ENCODE assay signal across 23 mouse cellular contexts in genomic region chr12:40655861-40656260, GRCm38 (mm10).
A peak's percentile ranks its signal among the peaks of the same experiment; 100 is the strongest.
DNase-seq lines count a peak whose midpoint lies in the region; ATAC-seq and TF ChIP-seq lines count a peak whose summit lies in the region.
"Had no signal": no experiment of that assay in that cellular context is flagged by ENCODE, and none has a peak within 500 bp of the region (broad histone marks: within the 10 kb centered on the region; RNA-seq: fewer than 3 reads in every experiment).

No protein-coding gene starts in this region.

- peak; percentile 28 for DNase-seq in heart, adult 11 months
- no peak for DNase-seq in heart, adult 2 months
- DNase-seq in liver, adult 2 months (ENCODE audit: extremely low read depth, low read depth, low spot score), result peak; percentile 19
- DNase-seq in liver, embryonic 11.5 days (ENCODE audit: low spot score), result no peak
- DNase-seq: adrenal gland, adult 8-10 months; adrenal gland, postnatal 14 days; adrenal gland, postnatal 36 days; B cell, adult 2 months; cerebellum, adult 11-12 months; cerebellum, adult 2 months; cerebellum, adult 9-10 months; cerebellum, postnatal 25 days had no signal

- H3K9me3 ChIP-seq in liver, embryonic 11.5 days (ENCODE audit: control insufficient read depth, low read length), result no peaks in the 10 kb centered on the region
- H3K9me3 ChIP-seq in intestine, embryonic 15.5 days, result no peaks in the 10 kb centered on the region
- H3K9me3 ChIP-seq: embryonic facial prominence, embryonic 10.5 days; embryonic facial prominence, embryonic 12.5 days; forebrain, embryonic 13.5 days; forebrain, embryonic 15.5 days; G1E had no signal

- H3K27ac ChIP-seq in heart, adult 2 months, result no peak overlapping the region
- H3K27ac ChIP-seq in liver, adult 2 months (replicated peaks; ENCODE audit: insufficient read depth, low read depth, low read length), result no peak overlapping the region
- no peak overlapping the region for H3K27ac ChIP-seq in liver, embryonic 11.5 days (ENCODE audit: low read depth, low read length)
- no peak overlapping the region for H3K27ac ChIP-seq in intestine, embryonic 15.5 days
- H3K27ac ChIP-seq: embryonic facial prominence, embryonic 10.5 days; embryonic facial prominence, embryonic 12.5 days; forebrain, embryonic 13.5 days; forebrain, embryonic 15.5 days had no signal

- H3K79me2 ChIP-seq in heart, adult 2 months (replicated peaks; ENCODE audit: control insufficient read depth, insufficient read depth, low read length), result no peaks in the 10 kb centered on the region
- no peaks in the 10 kb centered on the region for H3K79me2 ChIP-seq in liver, adult 2 months (ENCODE audit: control insufficient read depth, insufficient read depth, low read length)

- no peak for TF ChIP-seq CTCF in heart, adult 2 months (IDR thresholded peaks at IDR 0.05)
- TF ChIP-seq CTCF in liver, adult 2 months (IDR thresholded peaks at IDR 0.05; ENCODE audit: low read depth, low read length), result no peak

- H3K9ac ChIP-seq in heart, adult 2 months (ENCODE audit: low read depth, low read length), result no peak overlapping the region
- H3K9ac ChIP-seq in liver, adult 2 months (ENCODE audit: low read depth, low read length), result no peak overlapping the region
- H3K9ac ChIP-seq in liver, embryonic 11.5 days (ENCODE audit: low read depth, low read length), result no peak overlapping the region
- no peak overlapping the region for H3K9ac ChIP-seq in intestine, embryonic 15.5 days
- H3K9ac ChIP-seq: embryonic facial prominence, embryonic 12.5 days; forebrain, embryonic 13.5 days; forebrain, embryonic 15.5 days had no signal

- no peak overlapping the region for H3K4me2 ChIP-seq in liver, embryonic 11.5 days
- H3K4me2 ChIP-seq in intestine, embryonic 15.5 days (replicated peaks), result no peak overlapping the region
- H3K4me2 ChIP-seq: embryonic facial prominence, embryonic 12.5 days; forebrain, embryonic 13.5 days; forebrain, embryonic 15.5 days had no signal

- intact Hi-C loops in heart, adult 2 months (cut with DNase I), result loop anchor here (5.0 kb wide), 1 partner anchor 209 kb away; the partner anchor contains the start of genes Dock4 and Zfp277

- H3K36me3 ChIP-seq in heart, adult 2 months (ENCODE audit: control insufficient read depth, insufficient read depth, low read length), result peaks cover 4% of the 10 kb centered on the region
- peaks cover 3% of the 10 kb centered on the region; the same call in 1 of the 2 replicates for H3K36me3 ChIP-seq in liver, adult 2 months (ENCODE audit: control insufficient read depth, insufficient read depth, low read length)
- H3K36me3 ChIP-seq in liver, embryonic 11.5 days (ENCODE audit: control insufficient read depth, insufficient read depth, low read length), result no peaks in the 10 kb centered on the region
- no peaks in the 10 kb centered on the region for H3K36me3 ChIP-seq in intestine, embryonic 15.5 days
- H3K36me3 ChIP-seq: embryonic facial prominence, embryonic 10.5 days; embryonic facial prominence, embryonic 12.5 days; forebrain, embryonic 15.5 days; G1E had no signal

- TF ChIP-seq EP300 in heart, adult 2 months (IDR thresholded peaks at IDR 0.05; ENCODE audit: insufficient read depth, low read depth, low read length), result no peak

- no peak overlapping the region for H3K4me3 ChIP-seq in heart, adult 2 months
- no peak overlapping the region for H3K4me3 ChIP-seq in liver, adult 2 months (ENCODE audit: insufficient read depth, low read depth, low read length)
- no peak overlapping the region for H3K4me3 ChIP-seq in liver, embryonic 11.5 days (ENCODE audit: low read depth, low read length)
- H3K4me3 ChIP-seq in intestine, embryonic 15.5 days (replicated peaks), result no peak overlapping the region
- H3K4me3 ChIP-seq: embryonic facial prominence, embryonic 10.5 days; embryonic facial prominence, embryonic 12.5 days; forebrain, embryonic 13.5 days; forebrain, embryonic 15.5 days had no signal

- WGBS in heart, adult 2 months, result 93% methylated on average over 2 of the region's 2 CpGs
- WGBS in liver, adult 2 months, result 96% methylated on average over 2 of the region's 2 CpGs
- WGBS in liver, embryonic 11.5 days, result 79% methylated on average over 2 of the region's 2 CpGs
- WGBS in intestine, embryonic 15.5 days, result 88% methylated on average over 2 of the region's 2 CpGs

- H3K4me1 ChIP-seq in heart, adult 2 months (ENCODE audit: control insufficient read depth, insufficient read depth, low read length), result peaks cover 3% of the 10 kb centered on the region
- 0 out of 2 replicates have a peak, but pooled peaks cover 2% of the 10 kb centered on the region for H3K4me1 ChIP-seq in liver, adult 2 months (ENCODE audit: control insufficient read depth, insufficient read depth, low read length)
- H3K4me1 ChIP-seq in liver, embryonic 11.5 days (replicated peaks; ENCODE audit: control insufficient read depth, insufficient read depth, low read length), result no peaks in the 10 kb centered on the region
- H3K4me1 ChIP-seq in intestine, embryonic 15.5 days (replicated peaks), result no peaks in the 10 kb centered on the region
- H3K4me1 ChIP-seq: forebrain, embryonic 15.5 days had no signal

- TF ChIP-seq POLR2A in heart, adult 2 months (IDR thresholded peaks at IDR 0.05; ENCODE audit: insufficient read depth, low read depth, low read length), result no peak
- no peak for TF ChIP-seq POLR2A in liver, adult 2 months (IDR thresholded peaks at IDR 0.05; ENCODE audit: extremely low read depth, insufficient read depth, low read length)

- no peak for ATAC-seq in liver, embryonic 11.5 days (replicated peaks; ENCODE audit: low FRiP score)
- ATAC-seq in megakaryocyte progenitor cell, adult 5-6 weeks (replicated peaks; ENCODE audit: poor library complexity), result peak; percentile 84
- no peak for ATAC-seq in intestine, embryonic 15.5 days
- ATAC-seq: activated CD4-positive, CD25-positive, alpha-beta regulatory T cell, adult 4 months; CD4-positive, CD25-positive, alpha-beta regulatory T cell, adult 4 months; forebrain, embryonic 13.5 days; forebrain, embryonic 15.5 days; Patski had no signal

- H3K27me3 ChIP-seq in heart, adult 2 months (ENCODE audit: control insufficient read depth, insufficient read depth, low read length), result no peaks in the 10 kb centered on the region
- H3K27me3 ChIP-seq in liver, adult 2 months (ENCODE audit: control insufficient read depth, insufficient read depth, low read length), result no peaks in the 10 kb centered on the region
- H3K27me3 ChIP-seq in liver, embryonic 11.5 days (replicated peaks; ENCODE audit: control insufficient read depth, insufficient read depth, low read length), result no peaks in the 10 kb centered on the region
- no peaks in the 10 kb centered on the region for H3K27me3 ChIP-seq in intestine, embryonic 15.5 days (replicated peaks)
- H3K27me3 ChIP-seq: CH12.LX; embryonic facial prominence, embryonic 12.5 days; forebrain, embryonic 13.5 days; forebrain, embryonic 15.5 days; Patski had no signal

Comparison
In these comparisons a context has a peak if more than half of its experiments do, and no peak if none do; other contexts are left out.
1. DNase-seq: peak in heart, adult 11 months (single experiment) and liver, adult 2 months (single experiment); none in heart, adult 2 months (0 of 2) and liver, embryonic 11.5 days (single experiment).